Mouse (Mus musculus) mouse trophoblast stem cell (cell line): ENCODE measurements around the gene Rrn3.
"Not testable (repeated sequence)": the region's sequence is repeated elsewhere in the genome, so short reads cannot be mapped to it uniquely, and the experiment has no call there.

ENCODE experiments used
- in situ Hi-C, 2 experiments: fragments of 300-500 bp; cut with MseI, MboI; formaldehyde crosslinking; loops; 2 replicates in 1 of 2; 3 replicates in 1 of 2; pipeline ENCODE4 v1.15.1; 2025

Rrn3 gene

DNA sequence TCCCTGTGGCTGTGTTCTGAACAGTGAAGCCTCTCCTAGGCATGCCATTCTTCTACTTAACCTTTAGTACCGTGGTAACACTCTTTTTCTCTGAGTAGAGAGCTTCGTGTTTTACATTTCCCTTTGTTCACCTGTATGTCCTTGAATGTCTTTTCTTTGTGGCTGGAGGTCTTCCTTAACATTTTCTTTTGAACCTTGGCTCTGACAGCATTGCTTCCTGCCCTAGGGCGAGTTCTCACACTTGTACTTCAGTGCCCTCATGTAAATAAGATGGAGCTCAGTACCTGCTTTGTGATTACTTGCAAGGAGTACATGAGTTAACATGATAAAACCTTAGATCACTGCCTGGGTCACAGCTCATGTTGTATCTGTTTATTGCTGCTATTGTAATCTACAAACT, 5.4 kb downstream of the Rrn3 start:
- in situ Hi-C loops, result no loop called here

DNA sequence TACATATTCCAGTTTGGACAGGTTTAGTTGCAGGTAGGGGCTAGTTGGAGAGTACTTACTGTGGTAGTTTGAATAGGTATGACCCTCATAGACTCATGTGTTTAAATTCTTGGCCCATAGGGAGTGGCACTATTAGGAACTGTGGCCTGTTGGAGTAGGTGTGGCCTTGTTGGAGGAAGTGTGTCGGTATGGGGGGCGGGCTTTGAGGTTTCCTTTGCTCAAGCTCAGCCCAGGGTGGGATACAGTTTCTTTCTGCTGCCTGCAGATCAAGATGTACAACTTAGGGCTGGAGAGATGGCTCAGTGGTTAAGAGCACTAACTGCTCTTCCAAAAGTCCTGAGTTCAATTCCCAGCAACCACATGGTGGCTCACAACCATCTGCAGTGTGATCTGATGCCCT, 12.9 kb downstream of the Rrn3 start:
- in situ Hi-C loops, result not testable (repeated sequence)

DNA sequence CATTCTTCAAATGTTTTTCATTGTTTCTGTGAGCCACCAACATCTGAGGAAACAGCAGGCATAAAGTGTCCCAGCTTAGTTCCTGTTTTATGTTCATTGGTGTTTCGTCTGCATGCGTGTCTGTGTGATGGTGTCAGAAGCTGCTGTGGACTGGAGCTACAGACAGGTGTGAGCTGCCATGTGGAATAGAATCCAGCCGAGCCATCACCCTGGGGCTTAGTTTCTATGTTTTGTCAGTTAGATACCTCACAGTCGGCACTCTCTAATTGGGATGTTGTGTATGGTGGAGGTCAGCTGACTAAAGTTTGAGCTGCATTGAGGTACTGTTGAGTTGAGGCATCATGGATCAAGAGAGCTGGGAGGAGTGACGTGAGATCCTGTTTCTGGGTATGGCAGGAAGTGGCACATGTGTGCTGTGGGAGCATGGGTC, 16.3 kb downstream of the Rrn3 start:
- in situ Hi-C loops, result no loop called here

DNA sequence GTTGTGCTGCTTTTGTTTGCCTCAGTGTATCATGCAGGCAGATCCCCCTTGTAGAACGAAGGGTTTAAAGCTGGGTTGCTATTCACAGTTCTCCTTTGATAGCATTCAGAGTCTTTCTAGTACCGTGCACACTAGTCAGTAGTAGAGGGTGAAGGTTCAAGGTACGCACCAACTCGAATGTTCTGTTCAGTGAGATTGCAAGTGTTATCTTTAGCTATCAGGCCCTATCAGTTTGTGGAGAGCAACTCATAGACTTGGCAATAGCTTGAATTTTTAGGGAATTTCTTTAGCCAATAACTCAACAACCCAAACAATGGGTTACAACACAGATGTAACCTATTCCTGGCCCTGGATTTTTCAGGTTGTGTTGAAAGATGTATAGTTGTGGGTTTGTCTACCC, 20.7 kb downstream of the Rrn3 start:
- in situ Hi-C loops, result no loop called here

DNA sequence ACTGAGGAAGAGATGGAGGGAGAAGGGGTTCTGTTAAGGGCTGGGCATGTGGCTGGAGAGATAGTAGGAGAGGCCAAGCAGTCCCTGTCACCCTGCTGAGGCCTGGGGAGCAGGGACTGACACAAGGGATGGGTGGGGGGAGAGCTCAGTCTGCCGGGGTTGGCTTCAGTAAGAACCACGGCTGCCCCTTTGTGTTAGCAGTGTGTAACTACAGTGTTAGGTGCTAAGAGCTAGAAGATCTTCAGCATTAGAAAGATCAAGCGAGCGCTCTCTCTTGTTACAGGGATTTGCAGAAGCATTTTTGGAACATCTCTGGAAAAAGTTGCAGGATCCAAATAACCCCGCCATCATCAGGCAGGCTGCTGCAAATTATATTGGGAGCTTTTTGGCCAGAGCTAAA, 24.2 kb downstream of the Rrn3 start:
- in situ Hi-C loops, result no loop called here

DNA sequence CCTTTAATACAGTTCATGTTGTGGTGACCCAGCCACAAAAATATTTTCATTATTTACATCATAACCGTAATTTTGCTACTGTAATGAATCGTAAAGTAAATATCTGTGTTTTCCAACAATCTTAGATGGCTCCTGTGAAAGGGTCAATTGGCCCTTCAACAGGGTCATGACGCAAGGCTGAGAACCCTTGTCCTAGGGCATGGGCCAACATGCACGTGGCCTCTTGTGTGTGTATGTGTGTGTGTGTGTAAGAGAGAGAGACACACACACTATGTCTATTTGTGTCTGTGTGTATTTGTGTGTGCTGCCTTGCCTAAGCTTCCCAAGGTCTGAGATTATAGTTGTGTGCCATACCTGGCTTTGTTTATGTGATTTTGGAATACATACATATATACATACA, 27.1 kb downstream of the Rrn3 start:
- in situ Hi-C loops, result no loop called here

DNA sequence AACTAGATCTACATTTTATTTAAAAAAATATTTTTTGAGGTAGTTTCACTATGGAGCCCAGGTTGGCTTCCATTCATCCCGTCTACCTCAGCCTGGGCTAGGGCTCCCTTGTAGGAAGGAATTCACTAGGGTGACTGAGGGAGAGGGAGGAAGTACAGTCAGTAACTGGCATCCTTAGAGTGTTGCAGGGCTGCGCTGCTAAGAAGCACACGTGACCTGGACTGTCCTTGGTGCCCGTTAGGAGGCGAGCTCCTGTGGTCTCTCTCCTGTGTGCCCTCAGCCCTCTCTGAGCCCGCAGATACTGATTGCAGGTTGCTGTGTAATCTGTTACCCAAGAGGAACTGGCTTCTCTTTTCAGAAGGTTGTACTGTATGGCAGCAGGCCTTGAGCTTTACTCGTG, 27.9 kb downstream of the Rrn3 start:
- in situ Hi-C loops, result no loop called here

DNA sequence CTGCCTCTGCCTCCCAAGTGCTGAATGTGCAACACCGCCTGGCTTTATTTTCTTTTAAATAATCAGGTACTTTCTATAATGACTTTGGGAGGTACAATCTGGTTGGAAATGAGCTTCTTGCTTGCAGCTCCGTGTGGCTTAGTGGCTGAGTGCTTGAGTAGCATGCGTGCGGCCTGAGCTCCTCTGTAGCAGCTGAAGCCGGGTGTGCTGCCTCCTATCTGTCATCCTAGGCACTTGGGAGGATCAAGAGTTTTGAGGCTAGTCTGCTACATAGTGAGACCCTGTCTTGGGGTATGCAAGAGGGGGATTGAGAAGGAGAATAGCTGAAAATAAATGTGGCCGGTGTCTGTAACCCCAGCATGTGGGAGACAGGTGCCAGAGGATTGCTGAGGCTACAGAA, 31.6 kb downstream of the Rrn3 start:
- in situ Hi-C loops, result no loop called here

DNA sequence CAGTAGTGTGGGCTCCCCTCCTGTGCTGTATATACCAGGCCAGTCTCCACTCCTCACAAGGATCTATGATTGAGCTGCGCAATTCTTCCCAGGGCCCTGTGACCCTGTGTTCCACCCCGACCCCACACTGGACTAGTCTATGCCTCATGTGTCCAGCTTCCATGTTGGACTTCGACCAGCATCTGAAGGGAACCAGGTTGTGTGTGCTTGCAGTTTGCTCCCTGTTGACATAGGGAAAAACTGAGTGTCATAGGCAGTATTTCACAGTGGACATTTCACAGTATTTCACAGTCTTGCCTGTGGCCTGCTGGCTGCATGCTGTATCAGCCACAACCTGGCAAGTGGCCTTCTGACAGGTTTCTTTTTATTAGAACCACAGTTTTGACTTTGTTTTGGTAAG, 32.7 kb downstream of the Rrn3 start:
- in situ Hi-C loops, result no loop called here

DNA sequence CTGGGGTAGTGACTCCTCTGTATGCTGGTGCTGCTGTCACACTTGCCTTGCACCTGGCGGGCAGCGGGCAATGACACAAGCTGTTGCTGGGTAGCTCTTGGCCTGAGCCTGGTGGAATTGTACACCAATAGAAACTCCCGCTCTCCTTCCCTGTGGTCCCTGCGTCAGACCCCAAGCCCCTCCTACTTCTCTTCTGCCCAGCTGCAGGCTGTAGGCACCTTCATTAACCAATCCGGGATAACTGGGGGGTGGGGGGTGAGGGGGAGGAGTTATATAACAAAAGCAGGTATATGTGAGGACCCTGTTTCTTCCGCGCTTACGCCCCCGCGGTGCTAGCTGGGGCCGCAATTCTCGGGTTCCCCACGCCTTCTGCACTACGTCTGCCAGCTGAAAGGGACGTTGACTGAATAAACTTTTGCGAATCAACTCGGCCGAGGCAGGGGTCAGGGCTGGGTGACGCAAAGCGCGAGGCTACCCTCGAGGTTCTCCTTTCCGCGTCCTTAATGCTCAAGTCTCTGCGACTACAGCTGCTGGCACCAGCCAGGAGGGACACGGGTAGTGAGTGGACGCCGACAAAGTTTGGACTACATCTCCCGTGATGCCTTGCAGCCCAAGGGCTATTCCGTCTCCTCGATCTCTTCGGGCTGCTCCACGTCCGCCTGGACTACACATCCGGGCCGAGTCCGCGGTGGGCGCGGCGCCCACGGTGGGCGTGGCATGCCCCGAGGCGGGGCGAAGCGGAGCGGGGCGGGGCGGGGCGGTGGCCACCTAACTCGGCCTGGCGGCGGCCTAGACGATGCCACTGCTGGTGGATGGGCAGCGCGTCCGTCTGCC, 38.3 kb downstream of the Rrn3 start, which contains the start of gene Ntan1:
Gene Ntan1 (plus strand): TSS at position 286 of the 834 bp plus-strand sequence.
- in situ Hi-C loops, result no loop called here

DNA sequence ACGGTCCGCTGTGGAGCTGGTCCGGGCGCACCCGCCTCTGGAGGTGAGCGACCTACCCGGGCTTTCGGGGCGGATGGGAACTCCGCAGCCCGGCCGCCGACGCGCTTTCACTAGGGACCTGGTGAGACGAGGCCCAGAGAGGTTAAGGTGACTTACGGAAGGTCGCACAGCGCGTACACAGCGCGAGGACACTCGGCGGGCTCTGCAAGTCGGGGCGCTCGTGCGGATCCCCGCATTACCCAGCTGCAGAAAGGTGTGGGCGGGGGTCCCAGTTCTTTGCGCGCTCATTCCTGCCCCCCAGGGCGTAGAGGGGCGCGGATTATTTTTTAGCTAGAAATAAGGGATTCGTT, 38.9 kb downstream of the Rrn3 start:
- in situ Hi-C loops, result no loop called here

DNA sequence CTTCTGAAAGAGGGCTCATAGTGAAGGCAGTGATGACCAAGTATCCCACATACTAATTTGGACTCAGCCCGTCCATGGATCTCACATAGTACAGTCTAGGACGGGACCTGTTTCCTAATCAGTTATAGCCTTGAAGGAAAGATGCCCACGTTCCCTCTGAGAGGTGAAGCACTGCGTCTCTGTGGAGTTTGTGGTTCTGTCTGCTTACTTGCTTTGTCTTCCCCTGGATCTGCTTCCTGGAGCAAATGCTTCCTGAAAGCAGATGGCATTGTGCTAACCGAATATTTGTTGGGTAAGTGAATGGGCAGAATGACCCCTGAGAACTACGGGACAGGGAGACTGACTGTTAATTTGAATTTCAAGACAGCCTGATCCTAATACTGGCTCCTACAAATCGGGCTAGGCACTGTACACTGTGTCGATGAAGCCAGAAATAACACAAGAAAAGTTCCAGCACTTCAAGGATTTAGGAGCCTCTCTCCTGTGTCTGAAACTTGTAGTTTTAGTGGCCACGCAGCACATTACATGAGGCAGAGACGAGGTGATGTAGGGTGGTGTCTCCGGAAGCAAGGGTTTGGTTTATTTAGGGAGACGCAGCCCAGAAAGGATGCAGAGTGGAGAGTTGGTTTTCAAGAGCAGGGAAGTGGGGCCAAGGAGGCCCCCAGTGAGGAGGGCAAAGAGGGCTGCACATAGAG, 39.4 kb downstream of the Rrn3 start:
- in situ Hi-C loops, result no loop called here

DNA sequence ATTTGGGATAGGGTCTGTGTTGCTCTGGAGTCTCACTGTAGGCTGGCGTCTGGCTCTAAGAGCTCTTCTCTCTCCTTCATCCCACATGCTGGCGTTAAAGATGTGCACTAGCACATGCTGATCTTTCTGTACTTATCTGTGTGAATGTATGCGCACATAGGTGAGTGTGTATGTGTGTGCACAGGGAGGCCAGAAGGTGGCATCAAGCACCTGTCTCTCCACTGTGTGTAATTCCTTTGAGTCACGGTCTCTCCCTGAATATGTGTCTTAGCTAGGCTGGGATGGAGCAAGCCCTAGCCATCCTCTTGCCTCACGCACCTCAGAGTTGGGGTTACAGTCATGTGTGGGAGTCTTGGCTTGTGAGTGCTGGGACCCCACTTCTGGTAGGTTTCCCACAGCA, 40.3 kb downstream of the Rrn3 start:
- in situ Hi-C loops, result no loop called here

DNA sequence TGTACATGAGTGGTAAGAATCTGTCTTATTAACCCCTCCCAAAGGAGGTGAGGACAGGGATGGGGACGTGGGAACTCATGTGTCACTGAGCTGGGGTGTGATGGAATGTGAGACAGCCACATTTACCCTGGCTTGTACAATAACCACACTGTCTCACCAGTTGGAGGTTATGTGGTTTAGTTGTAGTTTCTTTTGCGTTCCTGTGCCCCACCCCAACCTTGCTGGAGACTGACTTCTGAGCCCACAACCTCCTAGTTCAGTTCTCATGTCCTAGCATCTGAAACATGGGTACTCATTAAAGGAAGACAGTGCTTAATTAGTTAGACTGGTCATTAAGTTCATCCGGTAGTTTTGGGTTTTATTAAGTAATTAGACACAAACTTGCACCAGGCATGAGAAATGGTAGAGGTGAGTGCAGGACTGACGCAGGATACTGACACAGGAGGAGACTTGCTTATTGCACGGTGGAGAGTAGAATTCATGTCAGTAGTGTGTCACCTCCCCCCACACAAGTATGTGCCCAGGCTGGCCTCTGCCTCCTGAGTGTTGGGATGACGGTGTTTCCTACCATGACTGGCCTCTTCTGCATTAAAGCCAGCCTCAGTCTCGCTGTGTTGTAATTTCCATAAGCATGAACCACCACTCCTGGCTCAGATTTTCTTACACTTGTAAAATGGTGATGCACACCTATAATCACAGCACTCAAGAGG, 45.4 kb downstream of the Rrn3 start:
- in situ Hi-C loops, result no loop called here

DNA sequence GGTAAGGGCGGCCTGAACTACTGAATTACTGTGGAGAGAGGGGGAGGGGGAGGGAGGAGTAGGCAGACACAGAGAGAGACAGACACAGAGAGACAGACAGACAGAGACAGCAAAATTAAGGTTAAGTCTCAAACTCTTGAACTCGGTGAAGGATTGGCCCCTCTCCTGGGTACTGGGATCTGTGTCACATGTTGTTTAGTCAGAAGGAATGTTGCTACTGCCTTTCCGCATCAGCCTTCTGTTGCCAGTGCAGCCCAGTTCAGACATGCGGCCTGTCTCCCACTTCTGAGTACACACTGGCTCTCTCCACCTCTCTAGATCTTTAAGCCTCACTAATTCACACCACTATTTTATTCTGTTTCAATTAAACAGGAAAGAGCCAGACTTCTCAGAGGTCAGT, 46.0 kb downstream of the Rrn3 start:
- in situ Hi-C loops, result no loop called here

DNA sequence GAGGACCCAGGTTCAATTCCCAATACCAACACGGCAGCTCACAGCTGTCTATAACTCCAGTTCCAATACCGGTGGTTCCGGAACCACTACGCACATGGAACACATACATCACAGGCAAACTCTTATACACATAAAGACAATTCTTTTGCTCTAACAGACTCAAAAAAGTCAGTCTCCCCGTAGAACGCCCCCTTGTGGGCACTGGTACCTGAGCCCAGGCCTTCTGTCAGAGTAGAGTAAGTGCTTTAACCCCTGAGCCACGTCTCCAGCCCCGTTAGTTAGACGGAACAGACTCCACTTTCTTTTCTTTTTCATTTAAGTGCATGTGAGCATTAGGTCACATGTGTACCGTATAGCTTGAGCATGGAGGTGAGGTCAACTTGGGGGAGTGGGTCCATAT, 49.9 kb downstream of the Rrn3 start:
- in situ Hi-C loops, result no loop called here

DNA sequence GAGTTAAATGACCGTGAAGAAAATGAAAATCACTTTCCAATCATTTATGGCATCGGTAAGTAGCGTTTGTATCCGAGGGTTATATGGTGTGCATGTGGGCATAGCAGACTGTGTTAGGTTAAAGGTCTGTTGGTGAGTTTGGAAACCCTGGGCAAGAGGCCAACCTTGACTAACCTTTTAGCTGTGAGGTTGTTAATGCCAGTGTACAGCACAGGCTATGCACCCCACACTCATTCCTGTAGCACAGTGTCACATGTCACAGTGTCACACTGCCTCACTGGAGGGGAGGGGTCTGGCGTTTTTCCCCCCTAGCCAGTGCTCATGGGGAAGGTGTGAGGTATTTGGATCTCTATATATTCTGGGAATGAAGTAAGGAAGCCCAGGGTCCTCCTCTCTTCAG, 51.1 kb downstream of the Rrn3 start:
- in situ Hi-C loops, result no loop called here

DNA sequence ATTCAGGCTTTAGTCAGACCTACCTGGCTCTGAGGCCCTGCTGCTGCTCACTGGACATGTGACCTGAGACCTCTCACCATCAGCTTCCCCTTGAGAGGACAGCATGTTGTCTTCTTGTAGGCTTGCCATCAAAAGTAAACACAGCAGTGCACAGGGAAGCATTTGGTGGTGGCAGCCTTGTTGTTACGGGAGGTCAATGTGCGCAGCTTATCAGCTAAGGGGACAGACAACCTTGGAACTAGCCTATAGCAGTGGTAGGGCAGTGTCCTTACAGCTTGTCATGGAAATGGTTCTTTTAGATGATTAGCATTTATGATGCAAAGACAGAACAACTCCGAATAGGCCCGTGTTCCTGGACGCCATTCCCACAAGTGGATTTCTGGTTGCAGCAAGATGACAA, 53.9 kb downstream of the Rrn3 start:
- in situ Hi-C loops, result no loop called here

DNA sequence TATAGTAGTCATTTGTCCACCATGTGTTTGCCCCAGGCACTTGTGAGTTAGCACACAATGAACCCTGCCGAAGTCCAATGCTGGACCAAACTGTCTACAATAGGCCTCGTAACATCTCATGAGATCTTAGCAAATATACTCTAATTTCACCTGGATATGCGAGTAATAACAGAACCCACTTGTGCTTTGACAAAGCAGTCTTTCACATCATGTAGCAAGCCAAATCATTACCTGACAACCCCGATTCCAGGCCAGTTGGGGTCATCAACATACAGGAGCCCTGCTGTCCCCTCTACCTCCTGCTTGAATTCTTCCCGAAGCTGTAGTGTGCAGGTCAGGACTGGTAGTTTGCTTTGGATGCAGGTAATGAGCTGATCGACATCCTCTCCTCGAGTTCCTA, 59.5 kb downstream of the Rrn3 start:
- in situ Hi-C loops, result no loop called here

DNA sequence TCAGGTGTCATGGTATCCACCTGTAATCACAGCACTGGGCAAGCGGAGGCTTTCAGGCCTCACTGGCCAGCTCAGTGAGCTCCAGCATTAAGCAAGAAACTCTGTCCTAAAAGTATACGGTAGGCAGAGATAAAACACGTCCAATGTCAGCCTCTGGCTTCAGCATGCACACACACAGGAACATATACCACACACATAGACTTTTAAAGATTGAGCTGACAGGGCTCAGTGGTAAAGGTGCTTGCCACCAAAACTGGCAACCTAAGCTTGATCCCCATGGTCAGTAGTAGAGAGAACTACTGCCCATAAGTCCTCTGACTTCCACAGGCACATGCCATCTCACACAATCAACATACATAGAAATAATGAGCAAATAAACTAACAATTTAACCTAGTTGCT, 60.4 kb downstream of the Rrn3 start:
- in situ Hi-C loops, result no loop called here

DNA sequence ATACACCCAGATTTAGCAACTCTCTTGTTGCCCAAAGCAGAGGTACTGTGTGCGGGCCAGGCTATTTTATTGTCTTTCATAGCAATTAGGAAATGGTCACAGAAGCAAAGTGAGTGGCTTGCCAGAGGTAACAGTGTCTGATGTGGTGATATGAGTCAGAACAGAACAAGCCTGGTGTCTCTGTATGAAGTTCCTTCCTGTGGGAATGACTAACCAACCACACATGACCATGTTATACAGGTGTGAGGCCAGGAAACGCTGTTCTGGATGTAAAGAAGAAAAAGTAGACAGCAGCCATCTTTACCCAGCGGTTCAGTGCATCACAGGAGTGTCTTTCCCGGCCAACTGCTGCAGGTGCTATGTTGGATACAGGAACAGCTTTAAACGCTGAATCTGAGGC, 64.5 kb downstream of the Rrn3 start:
- in situ Hi-C loops, result no loop called here

DNA sequence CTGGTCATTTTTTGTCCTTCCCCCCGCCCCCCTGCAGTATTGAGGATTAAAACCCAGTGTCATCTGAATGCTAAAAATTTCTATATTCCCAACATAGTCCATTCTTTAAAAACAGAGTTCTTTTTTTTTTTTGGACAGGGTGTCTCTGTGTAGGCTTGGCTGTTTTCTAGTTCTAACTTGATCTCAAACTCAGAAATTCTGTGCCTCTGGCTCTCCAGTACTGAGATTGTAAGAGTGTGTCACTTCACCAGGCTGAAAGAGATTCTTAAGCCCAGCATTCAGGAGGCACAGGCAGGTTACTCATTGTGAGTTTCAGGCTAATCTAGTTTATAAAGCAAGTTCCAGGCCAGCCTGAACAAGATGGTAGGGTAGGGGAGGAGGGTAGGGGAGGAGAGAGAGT, 66.2 kb downstream of the Rrn3 start:
- in situ Hi-C loops, result no loop called here

DNA sequence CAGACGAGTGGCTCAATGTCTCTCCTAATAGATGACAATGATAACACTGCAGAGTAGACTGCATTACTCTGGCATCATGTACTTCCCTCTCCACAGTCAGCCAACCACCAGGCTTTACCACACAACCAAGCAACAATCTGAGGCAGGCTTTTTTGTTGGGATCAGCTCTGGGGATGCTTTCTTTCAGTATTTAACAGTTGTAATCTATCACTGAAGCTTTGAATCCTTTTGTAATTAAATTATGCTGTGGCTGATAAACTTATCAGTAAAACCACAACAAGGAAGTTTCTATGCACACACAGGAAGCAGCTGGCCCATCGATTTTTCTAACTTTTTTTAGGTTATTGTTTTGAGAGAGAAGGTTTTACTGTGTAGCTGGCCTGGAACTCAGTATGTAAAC, 67.8 kb downstream of the Rrn3 start:
- in situ Hi-C loops, result no loop called here
